In the genomic region with DNA sequence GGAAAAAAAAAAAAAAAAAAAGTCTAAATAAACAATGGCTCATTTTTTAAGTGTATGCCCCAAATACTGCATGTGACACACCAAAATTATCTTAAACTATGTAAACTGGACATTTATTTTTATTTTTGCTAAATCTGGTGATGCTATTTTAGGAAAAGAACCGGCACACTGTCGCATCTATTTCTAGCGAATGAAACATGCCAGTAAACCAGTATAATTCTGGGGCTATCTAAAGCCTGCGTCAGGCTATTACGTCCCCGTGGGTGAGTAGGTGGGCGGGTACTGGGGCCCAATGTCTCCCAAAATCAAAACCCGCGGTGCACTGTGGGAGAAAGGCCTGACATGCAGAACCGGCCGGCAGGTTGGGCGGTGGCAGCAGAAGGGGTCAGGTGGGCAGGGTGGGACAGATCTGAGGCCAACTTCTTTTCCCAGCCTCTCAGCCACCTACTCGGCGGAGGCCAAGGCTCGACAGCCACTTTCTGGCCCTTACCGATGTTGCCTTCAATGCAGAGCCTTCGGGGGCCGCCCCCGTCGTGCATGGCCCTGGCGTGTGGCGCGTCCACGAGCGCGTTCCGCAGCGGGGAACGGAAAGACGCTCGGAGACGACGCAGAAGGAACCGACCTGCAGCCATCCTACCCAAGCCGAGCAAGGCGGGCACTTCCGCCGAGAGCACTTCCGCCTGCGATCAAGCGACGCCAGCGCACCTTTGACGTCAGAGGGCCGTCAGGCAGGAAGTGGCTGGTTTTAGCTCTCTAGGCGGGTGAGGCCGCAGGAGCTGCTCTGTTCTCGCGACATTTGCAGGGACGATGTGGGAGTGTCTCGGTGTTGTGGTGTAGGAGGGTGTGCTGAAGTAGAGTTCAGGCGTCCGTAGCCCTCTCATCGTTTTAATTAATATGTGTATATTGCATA, we compare ENCODE assay signal across 8 mouse cellular contexts. TPM values are rescaled to one million over a fixed set of nuclear protein-coding genes. Genes with fewer than 3 reads are reported as not detected.
DNase-seq lines count a peak whose midpoint lies in the region; ATAC-seq and TF ChIP-seq lines count a peak whose summit lies in the region.

A gene (minus strand): TSS at position 712 of the 910 bp plus-strand sequence.

- H3K9me3 ChIP-seq in hindbrain, postnatal 0 days (ENCODE audit: low read length): no peaks in the 10 kb centered on the region

- no peaks in the 10 kb centered on the region for H3K27me3 ChIP-seq in hindbrain, postnatal 0 days (ENCODE audit: insufficient read depth, low read length)

- peak within 1 kb of the TSS; percentile 64 for H3K4me2 ChIP-seq in hindbrain, postnatal 0 days (ENCODE audit: low read depth, low read length)

- peaks cover 6% of the 10 kb centered on the region; the same call in 1 of the 2 replicates for H3K4me1 ChIP-seq in hindbrain, postnatal 0 days (ENCODE audit: insufficient read depth, low read length)

- under 1% methylated on average over 54 of the region's 54 CpGs for WGBS in hindbrain, postnatal 0 days

- H3K4me3 ChIP-seq in gastrocnemius, adult 2 months: peak within 1 kb of the TSS; percentile 88
- H3K4me3 ChIP-seq in hindbrain, postnatal 0 days (ENCODE audit: low read length): peak within 1 kb of the TSS; percentile 54
- H3K4me3 ChIP-seq in left cerebral cortex, adult 2 months: peak within 1 kb of the TSS; percentile 63

- ATAC-seq in common myeloid progenitor, adult 5-6 weeks (replicated peaks; ENCODE audit: low read depth, poor library complexity, severe bottlenecking): peak; percentile 89
- peak; percentile 98 for ATAC-seq in hindbrain, postnatal 0 days
- ATAC-seq in megakaryocyte, adult 5-6 weeks (ENCODE audit: poor library complexity, severe bottlenecking): peak; percentile 95

- no peaks in the 10 kb centered on the region for H3K36me3 ChIP-seq in hindbrain, postnatal 0 days (ENCODE audit: insufficient read depth, low read length)

- peak; percentile 99 for DNase-seq in ZHBTc4 (ENCODE audit: low read depth, low spot score)
- peak; percentile 98 for DNase-seq in gastrocnemius, adult 2 months
- DNase-seq in hindbrain, postnatal 0 days (ENCODE audit: low spot score): peak; percentile 99
- peak; percentile 97 to 98 for DNase-seq in left cerebral cortex, adult 2 months (ENCODE audit: extremely low spot score in 1 of 2, low spot score in 2 of 2)
- peak; percentile 97 to 98 for DNase-seq in right cerebral cortex, adult 2 months (ENCODE audit: low spot score in 2 of 2)
- peak; percentile 98 for DNase-seq in urinary bladder, postnatal 14 days (ENCODE audit: low spot score)

- H3K9ac ChIP-seq in hindbrain, postnatal 0 days (replicated peaks; ENCODE audit: low read length): peak within 1 kb of the TSS; percentile 75

- peak within 1 kb of the TSS; percentile 99 for H3K27ac ChIP-seq in gastrocnemius, adult 2 months
- H3K27ac ChIP-seq in hindbrain, postnatal 0 days: peak within 1 kb of the TSS; percentile 94
- peak within 1 kb of the TSS; percentile 100 for H3K27ac ChIP-seq in left cerebral cortex, adult 2 months

- intact Hi-C loops in gastrocnemius, adult 2 months (cut with DNase I): loop anchor here (2.0 to 10.0 kb wide), 2 partner anchors 50 to 402 kb away; a partner anchor contains a TSS
- intact Hi-C loops in left cerebral cortex, adult 2 months (cut with DNase I): loop anchor here (1.0 to 2.0 kb wide), 2 partner anchors 34 to 66 kb away; no protein-coding TSS in a partner anchor

- no peak for TF ChIP-seq CTCF in gastrocnemius, adult 2 months (IDR thresholded peaks at IDR 0.05)
- TF ChIP-seq CTCF in hindbrain, postnatal 0 days (IDR thresholded peaks at IDR 0.05; ENCODE audit: low read depth): peak; percentile 24; the same call in 1 of the 2 replicates
- TF ChIP-seq CTCF in left cerebral cortex, adult 2 months (IDR thresholded peaks at IDR 0.05): no peak; the same call in 1 of the 2 replicates

RNA-seq across cellular contexts. Expression of the gene that starts here (rescaled TPM):
- total RNA-seq in common myeloid progenitor, adult 5-6 weeks (2017): 34.3 and 38.0 TPM in 2 replicates
- total RNA-seq in gastrocnemius, adult 2 months (2021): 10 to 100 TPM; 17.8 to 20.6 TPM
- total RNA-seq in hindbrain, postnatal 0 days (2014; rRNA removed): 31.8 and 52.5 TPM in 2 replicates
- polyA plus RNA-seq in hindbrain, postnatal 0 days (2015; fragmentation: Nextera tagmentation; extraction: Ambion mirVana): 51.1 and 52.0 TPM in 2 replicates
- 10 to 100 TPM; 25.2 to 31.0 TPM for total RNA-seq in left cerebral cortex, adult 2 months (2021)
- total RNA-seq in megakaryocyte, adult 5-6 weeks (2015): 39.1 and 55.5 TPM in 2 replicates
- total RNA-seq in megakaryocyte, adult 5-6 weeks (2017): 33.3 and 34.4 TPM in 2 replicates

Comparison
In these comparisons a context has a peak if more than half of its experiments do, and no peak if none do; other contexts are left out.
1. Peak in every context shown above with its lines: DNase-seq, ATAC-seq, H3K4me3 ChIP-seq and H3K27ac ChIP-seq.